Mouse (Mus musculus) G1E (cell line): ENCODE data around the gene Tmem121. TPM values are rescaled to one million over a fixed set of nuclear protein-coding genes. Genes with fewer than 3 reads are reported as not detected.

Experiments
- ATAC-seq: 2 replicates; pipeline ENCODE4 v1.8.0; 2016; ENCODE audit warnings: mild to moderate bottlenecking; ENCODE audit not compliant: insufficient number of reproducible peaks, poor library complexity, low FRiP score, severe bottlenecking; ENCODE audit errors: extremely low read depth
- DNase-seq: peaks from one replicate; pipeline ENCODE4 v3.0.0; 2012; ENCODE audit warnings: low spot score
- H3K27me3 ChIP-seq: 2 replicates; pipeline ENCODE4 v1.6.1; 2012; ENCODE audit warnings: mild to moderate bottlenecking, low read length, inconsistent platforms; ENCODE audit not compliant: insufficient read depth
- H3K36me3 ChIP-seq: replicated peaks from 2 replicates; pipeline ENCODE3; 2012; ENCODE audit warnings: mild to moderate bottlenecking, inconsistent platforms
- H3K4me1 ChIP-seq: 2 replicates; pipeline ENCODE4 v1.6.1; 2012; ENCODE audit warnings: low read depth, low read length, inconsistent platforms, mixed read lengths; ENCODE audit not compliant: insufficient read depth
- H3K4me3 ChIP-seq: 2 replicates; pipeline ENCODE4 v1.5.1; 2012; ENCODE audit warnings: low read depth, mild to moderate bottlenecking, inconsistent platforms, low read length, moderate library complexity, mixed read lengths
- H3K9me3 ChIP-seq: replicated peaks from 2 replicates; pipeline ENCODE4 v1.6.1; 2012; ENCODE audit warnings: inconsistent platforms
- CTCF ChIP-seq: IDR thresholded peaks from 2 replicates; pipeline ENCODE4 v1.5.1; 2012; ENCODE audit warnings: low read depth, low read length, inconsistent platforms, mixed read lengths
- GATA1 ChIP-seq: IDR thresholded peaks from 2 replicates; pipeline ENCODE4 v1.6.1; 2012; ENCODE audit warnings: borderline replicate concordance, low read length, inconsistent platforms, mixed read lengths
- GATA2 ChIP-seq: IDR thresholded peaks from 2 replicates; pipeline ENCODE4 v1.6.1; 2012; ENCODE audit warnings: low read depth, low read length, inconsistent platforms, borderline replicate concordance
- POLR2AphosphoS5 ChIP-seq: IDR thresholded peaks from 2 replicates; pipeline ENCODE4 v1.6.1; 2012; ENCODE audit warnings: low read depth, low read length, inconsistent platforms; ENCODE audit not compliant: insufficient replicate concordance
- TAL1 ChIP-seq: conservative IDR thresholded peaks from 2 replicates; pipeline ENCODE4 v1.6.1; 2012; ENCODE audit warnings: low read depth, low read length, inconsistent platforms, mixed read lengths
- polyA plus RNA-seq: library from polyadenylated mRNA; stranded (reverse); fragments of >175 nt; gene quantifications from 2 replicates; pipeline ENCODE4 v1.2.3, GENCODE M21; 2012
- total RNA-seq, 2 experiments: library from RNA; stranded (forward) in 1 of 2; stranded (reverse) in 1 of 2; fragments of 200-1000 nt in 1 of 2; fragments of >200 nt in 1 of 2; fragmentation: Nextera tagmentation in 1 of 2; gene quantifications; 2 replicates each; pipeline ENCODE4 v1.2.3; 2014 to 2017

Gene Tmem121
- total and polyA plus RNA-seq, 3 experiments, result not detected

- Histone ChIP-seq H3K27me3 (peaks cover 20% of the 10 kb centered on the region), H3K36me3 (peaks cover 32% of the 10 kb centered on the region), H3K4me1 (peaks cover 80% of the 10 kb centered on the region), H3K9me3 (no peaks in the 10 kb centered on the region), H3K4me3 (no peak overlapping the region)
- DNase-seq (no peak), ATAC-seq (no peak)
- TF ChIP-seq GATA1 (no peak), CTCF (no peak), GATA2 (no peak)
Observed at GRCm38 (mm10) chr12:113153971-113154370, 31.8 kb upstream of the Tmem121 start.

DNA sequence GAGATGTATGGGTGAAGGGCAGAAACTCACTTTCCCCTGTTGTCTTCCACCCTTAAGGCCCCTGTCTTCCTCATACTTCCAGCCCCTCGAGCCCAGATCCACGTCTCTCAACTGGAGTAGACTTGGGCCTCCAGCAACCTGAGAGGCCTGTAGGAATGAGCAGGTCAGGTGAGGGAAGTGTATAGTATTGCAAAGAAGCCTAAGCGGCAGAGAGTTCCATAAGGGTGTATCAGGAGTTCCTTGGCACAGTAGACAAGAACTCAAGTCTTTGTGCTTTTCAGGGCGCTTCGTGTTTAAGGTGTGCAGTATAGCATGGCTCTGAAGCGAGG is 31.0 kb upstream of the Tmem121 start:
- Histone ChIP-seq H3K36me3 (peaks cover 39% of the 10 kb centered on the region), H3K4me3 (peak overlapping the region; percentile 75), H3K27me3 (peaks cover 18% of the 10 kb centered on the region), H3K9me3 (no peaks in the 10 kb centered on the region), H3K4me1 (peaks cover 72% of the 10 kb centered on the region)
- TF ChIP-seq POLR2AphosphoS5 (no peak), CTCF (no peak), GATA1 (no peak), TAL1 (no peak), GATA2 (no peak)
- DNase-seq (no peak), ATAC-seq (no peak)

DNA sequence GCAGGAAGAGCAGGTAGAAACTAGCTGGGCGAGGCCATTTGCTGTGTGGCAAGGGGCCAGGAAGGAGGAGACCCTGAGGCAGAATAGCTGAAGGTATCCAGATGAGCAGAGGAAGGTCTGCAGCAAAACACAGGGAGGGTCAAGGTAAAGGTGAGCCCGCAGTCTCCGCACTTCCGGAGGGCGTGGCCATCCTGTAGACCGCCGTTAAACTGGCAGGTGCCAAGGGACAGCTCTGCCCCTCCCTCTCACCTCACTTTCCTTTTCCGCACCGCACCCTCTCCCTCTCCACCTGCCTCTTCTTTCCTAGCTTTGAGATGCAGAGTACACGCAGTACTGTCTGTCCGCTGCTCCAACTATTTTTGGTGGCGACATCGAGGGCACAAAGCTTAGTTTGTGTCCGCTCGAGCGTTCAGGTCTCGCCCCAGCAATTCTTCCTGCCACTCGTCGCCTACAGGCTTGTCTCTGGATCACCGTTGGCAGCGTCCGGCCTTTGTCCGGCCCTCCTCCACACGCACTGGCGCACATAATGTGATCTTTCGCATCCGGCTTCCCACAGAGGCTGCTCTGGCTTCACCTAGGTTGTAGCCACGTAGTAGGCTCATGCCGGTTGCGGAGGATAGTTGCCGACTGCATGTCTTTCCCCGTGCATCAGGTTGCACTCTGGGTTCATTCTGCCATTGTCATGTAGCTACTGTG is 30.5 kb upstream of the Tmem121 start:
- ATAC-seq (0 out of 2 replicates have a peak, but pooled peaks have one; percentile 0), DNase-seq (no peak)
- Histone ChIP-seq H3K4me1 (peaks cover 68% of the 10 kb centered on the region), H3K4me3 (peak overlapping the region; percentile 75), H3K36me3 (peaks cover 45% of the 10 kb centered on the region), H3K27me3 (peaks cover 14% of the 10 kb centered on the region), H3K9me3 (no peaks in the 10 kb centered on the region)
- TF ChIP-seq CTCF, result no peak
- TF ChIP-seq GATA2, result no peak
- TF ChIP-seq GATA1, result no peak
- no peak for TF ChIP-seq TAL1
- no peak for TF ChIP-seq POLR2AphosphoS5

GRCm38 (mm10) chr12:113155887-113156539 is 29.7 kb upstream of the Tmem121 start, which contains the start of gene Tedc1:
Tedc1 (plus strand) TSS chr12:113156421.
- TF ChIP-seq CTCF (peak; percentile 87), GATA1 (no peak), TAL1 (no peak), POLR2AphosphoS5 (no peak)
- peak; percentile 81 for ATAC-seq
- Histone ChIP-seq H3K36me3 (peaks cover 52% of the 10 kb centered on the region), H3K4me3 (peak within 1 kb of the TSS; percentile 75), H3K9me3 (no peaks in the 10 kb centered on the region), H3K4me1 (peaks cover 61% of the 10 kb centered on the region), H3K27me3 (peaks cover 7% of the 10 kb centered on the region; the same call in 1 of the 2 replicates)
- DNase-seq, result peak; percentile 100

- Histone ChIP-seq H3K9me3 (no peaks in the 10 kb centered on the region), H3K27me3 (peaks cover 2% of the 10 kb centered on the region; the same call in 1 of the 2 replicates), H3K4me3 (peak overlapping the region; percentile 75), H3K4me1 (peaks cover 55% of the 10 kb centered on the region), H3K36me3 (peaks cover 58% of the 10 kb centered on the region)
- DNase-seq (peak; percentile 55), ATAC-seq (no peak)
- TF ChIP-seq CTCF, result no peak
Observed at GRCm38 (mm10) chr12:113156540-113156929, 29.2 kb upstream of the Tmem121 start.

DNA sequence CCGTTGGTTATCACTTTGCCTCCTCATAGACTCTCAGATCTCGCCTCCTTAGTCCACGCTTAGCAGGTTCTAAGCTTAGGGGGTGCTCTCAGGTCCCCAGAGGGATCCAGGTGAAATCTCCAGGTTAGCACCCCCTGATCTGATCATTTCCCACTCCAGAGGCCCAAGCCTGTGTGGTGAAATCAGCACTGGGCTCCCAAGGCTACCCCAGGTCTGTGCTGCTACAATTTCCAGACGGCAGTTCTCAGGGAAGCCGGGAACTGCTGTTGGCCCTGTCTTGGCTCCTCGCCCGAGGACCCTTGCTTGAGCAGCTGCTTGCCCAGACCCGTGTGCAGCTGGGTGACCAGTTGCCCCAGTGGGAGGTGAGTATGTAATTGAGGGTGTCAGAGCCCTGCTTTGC is 28.7 kb upstream of the Tmem121 start:
- no peak for TF ChIP-seq POLR2AphosphoS5
- TF ChIP-seq GATA2, result no peak
- no peak for TF ChIP-seq CTCF
- no peak for TF ChIP-seq GATA1
- no peak for TF ChIP-seq TAL1
- no peaks in the 10 kb centered on the region; the same call in 1 of the 2 replicates for H3K27me3 ChIP-seq
- peaks cover 51% of the 10 kb centered on the region for H3K4me1 ChIP-seq
- H3K9me3 ChIP-seq, result no peaks in the 10 kb centered on the region
- peak overlapping the region; percentile 75 for H3K4me3 ChIP-seq
- DNase-seq (no peak), ATAC-seq (no peak)
- peaks cover 62% of the 10 kb centered on the region for H3K36me3 ChIP-seq

DNA sequence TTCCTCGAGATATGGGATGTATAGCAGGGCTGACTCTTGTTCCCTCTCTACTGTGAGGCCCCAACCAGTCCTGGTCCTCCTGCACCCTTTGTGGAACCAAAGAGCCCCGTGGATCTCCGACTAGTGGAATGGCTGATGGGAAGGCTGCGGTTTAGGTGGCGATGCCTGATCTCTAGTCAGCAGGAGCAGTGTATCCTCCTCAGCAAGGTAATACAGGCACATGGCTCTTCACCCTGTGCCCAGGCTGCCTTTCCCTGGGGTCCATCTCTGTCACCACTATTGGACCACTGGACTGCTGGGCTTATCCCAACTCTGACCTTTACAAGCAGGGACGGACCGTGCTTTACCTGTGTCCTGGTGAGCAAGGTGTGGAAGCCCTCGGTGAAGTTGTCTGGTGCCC is 28.2 kb upstream of the Tmem121 start:
- TF ChIP-seq POLR2AphosphoS5 (no peak), GATA1 (no peak), TAL1 (no peak), GATA2 (no peak), CTCF (0 out of 2 replicates have a peak, but pooled peaks have one; percentile 2)
- Histone ChIP-seq H3K4me1 (peaks cover 45% of the 10 kb centered on the region), H3K27me3 (no peaks in the 10 kb centered on the region), H3K4me3 (peak overlapping the region; percentile 21; the same call in 1 of the 2 replicates), H3K9me3 (no peaks in the 10 kb centered on the region), H3K36me3 (peaks cover 67% of the 10 kb centered on the region)
- DNase-seq (no peak), ATAC-seq (no peak)
